Mouse (Mus musculus): ENCODE results near the gene Myo16. TPM values are rescaled to one million over a fixed set of nuclear protein-coding genes. Genes with fewer than 3 reads are reported as not detected.

The Myo16 gene
- polyA plus RNA-seq (2014; fragmentation: Nextera tagmentation; extraction: Ambion mirVana), result 0.11 and 0.17 TPM in 2 replicates

DNA sequence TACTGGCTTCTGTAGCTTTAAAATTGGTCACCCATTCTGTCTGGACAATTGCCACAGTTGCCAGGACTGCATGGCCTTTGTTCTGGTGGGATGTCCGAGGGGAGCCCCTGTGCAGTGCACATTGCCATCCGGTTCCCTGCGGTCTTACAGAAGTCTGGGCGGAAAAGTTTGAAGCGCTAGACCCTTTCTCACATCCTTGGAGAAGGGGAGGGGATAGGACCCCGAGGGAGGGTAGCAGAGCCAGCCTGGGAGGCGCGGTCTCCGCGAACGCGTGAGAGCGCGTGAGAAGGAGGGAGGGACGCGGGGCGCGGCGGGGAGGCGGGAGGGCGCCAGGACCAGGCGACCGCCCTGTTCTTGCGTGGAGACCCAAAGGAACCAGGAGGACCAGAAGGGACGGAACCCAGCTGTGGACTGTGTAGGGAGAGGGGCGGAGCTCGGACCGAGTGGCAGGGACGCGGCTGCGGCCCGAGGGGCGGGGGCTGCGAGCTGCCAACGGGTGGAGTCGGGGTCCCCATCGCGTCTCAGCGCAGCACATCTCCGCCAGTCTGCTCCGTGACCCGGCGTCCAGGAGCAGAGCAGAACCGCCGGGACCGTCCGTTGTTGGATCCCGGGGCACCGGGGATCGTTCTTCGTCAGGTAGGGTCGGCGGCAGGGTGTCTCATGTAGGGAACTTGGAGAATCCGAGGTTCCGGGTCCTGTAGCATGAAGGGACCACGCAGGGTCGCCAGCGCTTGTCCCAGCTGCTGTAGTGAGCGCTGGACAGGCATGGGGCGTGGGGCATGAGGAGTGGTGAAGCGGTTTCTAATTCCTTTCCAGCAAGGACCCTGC lies at the start of gene Myo16:
Gene Myo16, plus strand, starts transcription at position 301 of the 828 bp plus-strand sequence.
- peak; percentile 84 for ATAC-seq (ENCODE audit: insufficient number of reproducible peaks, low FRiP score, low TSS enrichment, low read depth)
- Histone ChIP-seq H3K9me3 (ENCODE audit: control insufficient read depth, low read length) (no peaks in the 10 kb centered on the region), H3K27ac (replicated peaks; ENCODE audit: low read depth, low read length) (no peak within 1 kb of the TSS), H3K9ac (ENCODE audit: low read length) (peak within 1 kb of the TSS; percentile 65), H3K4me2 (ENCODE audit: low read depth, severe bottlenecking) (peak within 1 kb of the TSS; percentile 85), H3K4me1 (ENCODE audit: control insufficient read depth, insufficient read depth, low read length) (no peaks in the 10 kb centered on the region), H3K36me3 (ENCODE audit: control insufficient read depth, insufficient read depth, low read length) (no peaks in the 10 kb centered on the region), H3K4me3 (ENCODE audit: low read depth, low read length) (peak within 1 kb of the TSS; percentile 62), H3K27me3 (ENCODE audit: control insufficient read depth, insufficient read depth, low read length) (peaks cover 15% of the 10 kb centered on the region; the same call in 1 of the 2 replicates)
- DNase-seq (ENCODE audit: low spot score), result peak; percentile 57
- under 1% methylated on average over 60 of the region's 61 CpGs for WGBS

- no peaks in the 10 kb centered on the region for H3K4me1 ChIP-seq (ENCODE audit: control insufficient read depth, insufficient read depth, low read length)
- H3K4me2 ChIP-seq (ENCODE audit: low read depth, severe bottlenecking), result no peak overlapping the region
- no peak overlapping the region for H3K9ac ChIP-seq (ENCODE audit: low read length)
- WGBS, result 83% methylated on average over 8 of the region's 8 CpGs
- no peak overlapping the region for H3K4me3 ChIP-seq (ENCODE audit: low read depth, low read length)
- H3K27ac ChIP-seq (replicated peaks; ENCODE audit: low read depth, low read length), result no peak overlapping the region
- DNase-seq (ENCODE audit: low spot score) (no peak), ATAC-seq (ENCODE audit: insufficient number of reproducible peaks, low FRiP score, low TSS enrichment, low read depth) (no peak)
- H3K9me3 ChIP-seq (ENCODE audit: control insufficient read depth, low read length), result no peaks in the 10 kb centered on the region
- no peaks in the 10 kb centered on the region for H3K36me3 ChIP-seq (ENCODE audit: control insufficient read depth, insufficient read depth, low read length)
- H3K27me3 ChIP-seq (ENCODE audit: control insufficient read depth, insufficient read depth, low read length), result no peaks in the 10 kb centered on the region
Observed at GRCm38 (mm10) chr8:10108516-10109271, 45.0 kb upstream of the Myo16 start.

- Histone ChIP-seq H3K4me3 (ENCODE audit: low read depth, low read length) (no peak overlapping the region), H3K36me3 (ENCODE audit: control insufficient read depth, insufficient read depth, low read length) (no peaks in the 10 kb centered on the region), H3K9ac (ENCODE audit: low read length) (no peak overlapping the region), H3K4me2 (ENCODE audit: low read depth, severe bottlenecking) (no peak overlapping the region), H3K9me3 (ENCODE audit: control insufficient read depth, low read length) (no peaks in the 10 kb centered on the region), H3K27ac (replicated peaks; ENCODE audit: low read depth, low read length) (no peak overlapping the region), H3K4me1 (ENCODE audit: control insufficient read depth, insufficient read depth, low read length) (no peaks in the 10 kb centered on the region), H3K27me3 (ENCODE audit: control insufficient read depth, insufficient read depth, low read length) (no peaks in the 10 kb centered on the region)
- ATAC-seq (ENCODE audit: insufficient number of reproducible peaks, low FRiP score, low TSS enrichment, low read depth) (no peak), DNase-seq (ENCODE audit: low spot score) (no peak)
- 81% methylated on average over 5 of the region's 5 CpGs for WGBS
Observed at GRCm38 (mm10) chr8:10122749-10123148, 31.0 kb upstream of the Myo16 start.

DNA sequence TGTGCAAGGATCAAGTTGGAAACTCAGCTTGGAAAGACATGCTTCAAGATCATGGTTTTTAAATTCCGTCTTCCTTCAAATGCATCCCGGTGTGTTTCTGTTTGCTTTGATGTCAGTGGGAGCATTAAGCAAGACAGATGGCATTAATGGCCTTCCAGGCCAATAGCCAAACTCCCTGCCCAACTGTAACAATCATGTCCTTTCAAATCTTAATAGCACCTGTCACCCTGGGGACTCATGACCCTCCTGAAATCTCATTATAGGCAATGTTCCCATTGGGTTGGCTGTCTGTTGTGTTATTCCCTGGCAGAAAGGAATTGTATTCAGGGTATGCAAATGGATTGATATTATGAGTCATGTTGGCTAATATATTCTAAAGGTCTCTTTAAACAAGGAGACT lies 30.3 kb upstream of the Myo16 start:
- Histone ChIP-seq H3K4me3 (ENCODE audit: low read depth, low read length) (no peak overlapping the region), H3K9me3 (ENCODE audit: control insufficient read depth, low read length) (no peaks in the 10 kb centered on the region), H3K36me3 (ENCODE audit: control insufficient read depth, insufficient read depth, low read length) (no peaks in the 10 kb centered on the region), H3K4me2 (ENCODE audit: low read depth, severe bottlenecking) (no peak overlapping the region), H3K27ac (replicated peaks; ENCODE audit: low read depth, low read length) (no peak overlapping the region), H3K27me3 (ENCODE audit: control insufficient read depth, insufficient read depth, low read length) (no peaks in the 10 kb centered on the region), H3K9ac (ENCODE audit: low read length) (no peak overlapping the region), H3K4me1 (ENCODE audit: control insufficient read depth, insufficient read depth, low read length) (no peaks in the 10 kb centered on the region)
- 73% methylated on average over 2 of the region's 2 CpGs for WGBS
- ATAC-seq (ENCODE audit: insufficient number of reproducible peaks, low FRiP score, low TSS enrichment, low read depth) (no peak), DNase-seq (ENCODE audit: low spot score) (no peak)

DNA sequence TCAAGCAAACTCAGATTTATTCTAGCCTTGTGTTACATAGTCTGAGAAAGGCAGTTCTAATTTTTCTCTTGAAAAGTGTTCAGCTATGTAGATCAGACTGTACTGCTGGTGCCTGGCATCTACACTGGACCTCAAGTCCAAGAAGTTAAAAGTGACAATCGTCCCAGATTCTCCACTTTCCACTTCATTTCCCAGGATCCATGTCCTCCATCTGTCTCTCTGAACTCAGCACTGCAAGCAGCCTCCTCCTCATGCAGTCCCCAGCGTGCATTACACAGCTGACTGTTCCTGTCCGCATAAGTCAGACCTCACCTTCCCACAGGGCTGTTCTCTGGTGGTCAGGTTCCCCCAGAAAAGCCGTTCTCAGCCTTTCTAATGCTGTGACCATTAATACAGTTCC lies 28.0 kb upstream of the Myo16 start:
- no peak for ATAC-seq (ENCODE audit: insufficient number of reproducible peaks, low FRiP score, low TSS enrichment, low read depth)
- no peak overlapping the region for H3K4me3 ChIP-seq (ENCODE audit: low read depth, low read length)
- H3K27me3 ChIP-seq (ENCODE audit: control insufficient read depth, insufficient read depth, low read length), result no peaks in the 10 kb centered on the region
- no peaks in the 10 kb centered on the region for H3K4me1 ChIP-seq (ENCODE audit: control insufficient read depth, insufficient read depth, low read length)
- no peak overlapping the region for H3K4me2 ChIP-seq (ENCODE audit: low read depth, severe bottlenecking)
- 83% methylated on average over 4 of the region's 4 CpGs for WGBS
- no peak overlapping the region for H3K27ac ChIP-seq (replicated peaks; ENCODE audit: low read depth, low read length)
- no peaks in the 10 kb centered on the region for H3K36me3 ChIP-seq (ENCODE audit: control insufficient read depth, insufficient read depth, low read length)
- no peak overlapping the region for H3K9ac ChIP-seq (ENCODE audit: low read length)
- no peak for DNase-seq (ENCODE audit: low spot score)
- H3K9me3 ChIP-seq (ENCODE audit: control insufficient read depth, low read length), result no peaks in the 10 kb centered on the region

DNA sequence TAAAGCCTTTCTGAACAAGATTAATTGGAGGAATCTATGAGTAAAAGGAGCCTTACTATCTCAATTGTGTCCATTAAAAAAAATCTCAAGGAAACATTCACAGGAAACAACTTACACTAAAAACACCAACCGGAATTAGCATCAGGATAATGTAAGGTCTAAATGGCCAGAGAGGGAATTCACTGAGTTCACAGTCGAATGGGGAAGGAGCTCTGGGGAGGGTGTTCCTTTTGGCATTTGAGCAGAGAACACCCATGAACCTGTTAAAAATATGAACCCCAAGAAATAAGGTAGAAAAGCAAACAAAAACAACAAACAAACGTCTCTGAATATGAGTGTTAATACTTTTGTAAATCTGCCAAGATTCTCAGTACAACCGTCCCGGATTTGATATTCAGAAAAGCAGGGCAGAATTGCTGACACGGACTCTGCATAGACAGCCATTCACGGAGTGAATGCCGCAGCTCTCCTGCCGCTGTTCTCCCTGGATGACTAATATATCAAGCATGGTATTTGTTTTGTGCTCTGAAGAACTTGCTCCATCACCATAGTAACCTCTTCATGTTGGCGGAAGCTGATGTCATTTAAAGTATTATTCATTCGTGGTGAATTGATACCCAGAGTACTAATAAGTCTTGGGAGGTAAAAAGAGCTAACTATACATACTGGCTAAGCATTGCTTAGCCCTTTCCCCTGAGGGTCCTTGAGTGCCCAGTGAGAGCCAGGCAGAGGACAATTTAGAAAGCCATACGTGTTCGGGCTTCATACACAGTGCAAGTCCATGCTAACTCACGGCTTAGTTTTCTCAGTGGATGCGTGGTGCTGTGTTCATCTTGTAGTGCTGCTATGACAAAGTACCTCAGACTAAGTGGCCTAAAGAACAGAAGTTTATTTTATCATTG lies 22.9 kb upstream of the Myo16 start:
- Histone ChIP-seq H3K9ac (ENCODE audit: low read length) (no peak overlapping the region), H3K4me2 (ENCODE audit: low read depth, severe bottlenecking) (no peak overlapping the region), H3K27ac (replicated peaks; ENCODE audit: low read depth, low read length) (no peak overlapping the region), H3K4me1 (ENCODE audit: control insufficient read depth, insufficient read depth, low read length) (no peaks in the 10 kb centered on the region), H3K9me3 (ENCODE audit: control insufficient read depth, low read length) (no peaks in the 10 kb centered on the region), H3K4me3 (ENCODE audit: low read depth, low read length) (no peak overlapping the region), H3K36me3 (ENCODE audit: control insufficient read depth, insufficient read depth, low read length) (no peaks in the 10 kb centered on the region), H3K27me3 (ENCODE audit: control insufficient read depth, insufficient read depth, low read length) (no peaks in the 10 kb centered on the region)
- DNase-seq (ENCODE audit: low spot score) (no peak), ATAC-seq (ENCODE audit: insufficient number of reproducible peaks, low FRiP score, low TSS enrichment, low read depth) (no peak)
- 86% methylated on average over 15 of the region's 15 CpGs for WGBS

DNA sequence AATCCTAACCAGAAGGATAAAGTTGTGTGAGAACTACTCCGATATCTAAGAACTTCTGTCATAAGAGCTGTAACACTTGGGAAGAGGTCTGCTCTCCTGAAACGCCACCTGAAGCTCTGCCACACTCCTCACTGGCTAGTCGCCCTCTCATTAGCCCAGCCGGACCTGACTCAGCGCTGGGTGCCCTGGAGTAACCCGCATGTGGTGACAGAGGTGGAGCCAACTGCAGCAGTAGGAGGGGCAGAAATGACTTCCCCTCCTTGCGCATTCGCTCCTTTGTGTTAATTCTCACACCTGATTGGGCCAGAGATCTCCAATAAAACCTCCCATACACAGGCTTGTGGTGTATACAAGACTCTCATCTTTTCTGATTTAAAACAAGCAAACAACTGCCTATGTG lies 14.2 kb upstream of the Myo16 start:
- WGBS, result 16% methylated on average over 8 of the region's 8 CpGs
- no peak overlapping the region for H3K4me2 ChIP-seq (ENCODE audit: low read depth, severe bottlenecking)
- ATAC-seq (ENCODE audit: insufficient number of reproducible peaks, low FRiP score, low TSS enrichment, low read depth) (no peak), DNase-seq (ENCODE audit: low spot score) (peak; percentile 37)
- no peaks in the 10 kb centered on the region for H3K36me3 ChIP-seq (ENCODE audit: control insufficient read depth, insufficient read depth, low read length)
- H3K4me3 ChIP-seq (ENCODE audit: low read depth, low read length), result no peak overlapping the region
- no peaks in the 10 kb centered on the region for H3K9me3 ChIP-seq (ENCODE audit: control insufficient read depth, low read length)
- no peaks in the 10 kb centered on the region for H3K4me1 ChIP-seq (ENCODE audit: control insufficient read depth, insufficient read depth, low read length)
- no peak overlapping the region for H3K9ac ChIP-seq (ENCODE audit: low read length)
- no peaks in the 10 kb centered on the region for H3K27me3 ChIP-seq (ENCODE audit: control insufficient read depth, insufficient read depth, low read length)
- no peak overlapping the region for H3K27ac ChIP-seq (replicated peaks; ENCODE audit: low read depth, low read length)

- H3K27me3 ChIP-seq (ENCODE audit: control insufficient read depth, insufficient read depth, low read length), result no peaks in the 10 kb centered on the region
- H3K4me1 ChIP-seq (ENCODE audit: control insufficient read depth, insufficient read depth, low read length), result no peaks in the 10 kb centered on the region
- H3K9me3 ChIP-seq (ENCODE audit: control insufficient read depth, low read length), result no peaks in the 10 kb centered on the region
- DNase-seq (ENCODE audit: low spot score), result no peak
- no peak overlapping the region for H3K4me2 ChIP-seq (ENCODE audit: low read depth, severe bottlenecking)
- no peak overlapping the region for H3K4me3 ChIP-seq (ENCODE audit: low read depth, low read length)
- H3K36me3 ChIP-seq (ENCODE audit: control insufficient read depth, insufficient read depth, low read length), result no peaks in the 10 kb centered on the region
- WGBS, result 89% methylated on average over 10 of the region's 10 CpGs
- H3K9ac ChIP-seq (ENCODE audit: low read length), result no peak overlapping the region
- no peak overlapping the region for H3K27ac ChIP-seq (replicated peaks; ENCODE audit: low read depth, low read length)
- ATAC-seq (ENCODE audit: insufficient number of reproducible peaks, low FRiP score, low TSS enrichment, low read depth), result no peak
Observed at GRCm38 (mm10) chr8:10143961-10144360, 9.8 kb upstream of the Myo16 start.

All from limb, embryonic 11.5 days (tissue).